Mouse (Mus musculus) frontal cortex, postnatal 25 days (tissue): ENCODE measurements around the gene Tnfsf8.

ENCODE experiments used
- DNase-seq, 2 experiments: peaks; one replicate each; pipeline ENCODE4 v3.0.0; 2022; ENCODE audit warnings: low spot score in 2 of 2

Gene Tnfsf8

DNA sequence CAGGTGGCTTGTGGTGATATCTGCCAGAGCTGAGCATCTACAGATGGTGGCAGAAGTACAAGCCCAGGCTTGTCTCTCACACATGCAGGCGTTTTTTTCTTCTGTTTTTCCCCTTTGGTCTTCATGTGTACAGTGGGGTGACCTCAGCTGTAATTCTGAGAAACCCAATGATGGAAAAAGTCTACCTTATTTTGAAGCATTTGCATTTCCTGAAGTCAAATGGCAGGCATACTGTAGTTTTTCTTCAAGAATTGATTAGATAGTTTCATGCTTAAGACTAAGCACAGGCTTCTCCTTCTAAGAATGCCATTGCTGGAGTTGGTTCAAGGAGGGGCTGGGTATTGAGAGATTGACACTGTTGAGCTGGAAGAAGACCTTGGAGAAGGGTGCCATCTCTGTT lies 18.9 kb downstream of the Tnfsf8 start:
- DNase-seq = no peak

DNA sequence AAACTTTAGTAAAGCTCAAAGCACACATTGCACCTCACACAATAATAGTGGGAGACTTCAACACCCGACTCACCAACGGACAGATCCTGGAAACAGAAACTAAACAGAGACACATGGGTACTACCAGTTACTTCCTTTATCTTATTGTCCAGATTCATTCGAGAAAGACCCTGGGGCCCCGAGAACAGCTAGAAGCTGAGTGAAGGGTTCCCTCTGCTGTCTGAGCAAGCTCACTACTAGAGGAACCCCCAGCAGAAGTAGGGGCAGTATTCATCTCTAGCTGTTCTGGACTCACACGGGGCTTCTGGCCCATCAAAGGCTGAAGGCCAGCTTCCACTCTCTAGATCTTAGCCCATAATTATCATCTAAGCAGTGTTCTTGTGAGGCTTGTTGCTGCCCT lies 20.7 kb downstream of the Tnfsf8 start:
- DNase-seq = no peak

DNA sequence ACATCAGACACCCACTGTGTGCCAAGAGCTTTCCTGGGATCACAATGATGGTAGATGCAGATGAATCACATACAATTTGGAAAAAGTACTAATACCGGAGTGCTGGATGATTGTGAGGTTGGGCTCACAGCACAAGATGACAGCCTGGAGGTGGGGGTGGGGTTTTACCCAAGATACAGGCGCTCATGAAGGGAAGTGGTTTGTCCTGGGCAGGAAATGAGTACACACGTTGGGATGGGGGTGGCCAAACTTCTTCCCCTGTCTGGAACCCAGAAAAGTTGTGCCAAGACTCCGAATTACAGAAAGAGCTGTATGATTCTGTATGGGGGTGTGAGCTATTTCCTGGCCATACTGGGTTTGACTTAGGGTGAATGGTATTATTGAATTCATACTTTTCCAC lies 38.0 kb downstream of the Tnfsf8 start:
- no peak for DNase-seq

DNA sequence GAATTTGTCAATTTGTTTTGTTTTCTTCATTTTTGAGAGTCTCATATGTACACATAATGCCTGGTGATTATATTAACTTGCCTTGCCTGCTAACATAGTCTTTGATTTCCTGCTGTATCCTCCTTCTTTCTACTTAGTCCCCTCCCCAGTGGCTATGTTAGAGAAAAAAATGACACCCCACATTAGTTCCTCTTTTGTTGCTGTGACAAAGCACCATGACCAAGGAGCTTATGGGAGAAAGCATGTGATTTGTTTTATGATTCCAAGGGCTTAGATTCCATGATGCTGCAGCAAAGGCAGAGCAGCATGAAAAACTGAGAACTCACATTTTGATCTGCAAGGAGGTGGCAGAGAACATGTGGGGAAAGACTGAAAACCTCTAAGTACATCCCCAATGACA lies 43.6 kb downstream of the Tnfsf8 start:
- DNase-seq = no peak

DNA sequence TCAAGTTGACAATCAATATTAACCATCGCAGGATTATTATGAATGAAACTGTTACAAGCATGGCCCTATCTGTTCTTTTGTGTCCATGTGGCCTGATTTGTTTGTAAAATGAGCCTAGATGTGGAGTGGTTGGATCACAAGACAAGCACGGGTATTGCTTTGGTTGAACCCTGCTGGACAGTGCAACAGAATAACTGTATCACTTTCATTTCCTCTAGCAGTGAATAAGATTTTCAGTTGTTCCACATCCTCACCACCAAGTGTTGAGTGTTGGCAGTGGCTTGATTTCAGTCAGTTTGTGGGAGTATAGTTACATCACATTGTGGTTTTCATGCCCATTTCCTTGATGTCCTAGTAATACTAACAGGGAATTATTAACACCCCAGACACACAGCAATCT lies 45.5 kb downstream of the Tnfsf8 start:
- DNase-seq = no peak

DNA sequence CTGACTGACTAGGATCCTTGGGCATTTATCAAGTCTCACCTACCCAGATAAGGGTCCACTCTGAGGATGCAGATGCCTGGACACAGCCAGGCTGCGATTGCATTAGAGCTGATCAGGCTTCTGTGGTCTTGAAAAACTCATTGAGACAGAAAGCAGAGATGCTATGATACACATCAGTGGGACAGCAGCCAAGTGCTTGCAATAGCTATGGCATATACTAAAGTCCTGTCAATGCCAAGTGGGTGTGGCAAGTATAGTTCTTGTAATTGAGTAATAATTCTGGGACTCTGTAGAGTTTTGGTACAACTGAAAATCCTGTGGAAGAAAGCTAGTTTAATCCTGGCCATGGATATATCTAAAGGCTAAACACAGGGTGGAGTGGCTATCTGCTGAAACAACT lies 63.1 kb downstream of the Tnfsf8 start:
- no peak for DNase-seq

DNA sequence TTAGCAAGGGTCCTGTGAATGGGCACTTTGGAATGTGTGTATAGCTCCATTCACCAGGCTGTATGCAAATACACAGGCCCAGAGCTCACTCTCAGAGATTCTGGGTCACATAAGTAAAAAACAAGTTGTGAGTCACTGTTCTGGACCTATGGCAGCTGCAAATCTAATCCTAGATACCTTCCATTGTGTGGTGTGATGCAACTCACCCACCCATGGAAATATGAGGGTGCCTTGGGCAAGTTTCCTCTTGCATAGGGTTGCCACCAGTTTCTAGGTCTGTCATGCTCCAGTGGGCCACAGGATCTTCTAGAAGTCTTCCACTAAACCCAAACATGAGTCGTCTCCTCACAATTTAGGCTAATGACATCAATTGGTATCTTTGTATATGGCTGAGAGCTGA lies 64.6 kb downstream of the Tnfsf8 start:
- DNase-seq = no peak

DNA sequence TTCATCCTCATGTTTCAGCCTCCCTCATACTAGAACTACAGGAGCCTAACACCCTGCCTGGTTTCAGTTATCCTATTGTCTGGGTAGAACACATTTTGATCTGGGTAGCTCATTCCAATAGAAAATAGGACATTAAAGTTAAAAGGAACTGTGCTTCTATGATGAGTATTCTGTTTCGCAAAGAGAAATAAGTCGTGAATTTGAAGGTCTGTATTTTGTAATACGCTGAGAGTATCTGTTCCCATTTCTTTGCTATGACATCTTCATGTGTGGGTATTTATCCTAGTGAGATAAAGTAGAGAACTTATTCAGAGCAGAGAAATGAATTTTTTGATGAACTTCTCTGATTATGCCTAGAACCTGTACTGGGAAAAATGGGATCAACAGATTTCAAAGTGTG lies 68.8 kb downstream of the Tnfsf8 start:
- no peak for DNase-seq

DNA sequence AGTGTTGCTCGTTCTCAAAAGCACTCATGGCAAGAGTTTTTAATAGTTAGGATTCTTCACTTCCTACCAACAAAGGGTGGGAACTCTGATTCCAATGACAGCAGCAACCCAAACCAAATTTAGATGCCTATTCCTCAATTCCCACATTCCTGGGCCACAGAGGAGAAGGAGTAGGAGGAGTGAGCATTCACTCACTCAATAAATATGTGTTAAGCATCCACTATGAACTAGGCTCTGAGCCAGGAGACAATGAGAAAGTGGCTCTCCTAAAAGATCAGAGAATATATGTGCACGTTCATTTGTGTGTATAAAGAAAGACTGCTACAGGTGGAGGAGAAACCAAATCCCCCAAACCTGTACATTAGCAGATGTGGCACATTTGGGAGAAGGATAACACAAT lies 75.7 kb downstream of the Tnfsf8 start:
- DNase-seq = no peak

DNA sequence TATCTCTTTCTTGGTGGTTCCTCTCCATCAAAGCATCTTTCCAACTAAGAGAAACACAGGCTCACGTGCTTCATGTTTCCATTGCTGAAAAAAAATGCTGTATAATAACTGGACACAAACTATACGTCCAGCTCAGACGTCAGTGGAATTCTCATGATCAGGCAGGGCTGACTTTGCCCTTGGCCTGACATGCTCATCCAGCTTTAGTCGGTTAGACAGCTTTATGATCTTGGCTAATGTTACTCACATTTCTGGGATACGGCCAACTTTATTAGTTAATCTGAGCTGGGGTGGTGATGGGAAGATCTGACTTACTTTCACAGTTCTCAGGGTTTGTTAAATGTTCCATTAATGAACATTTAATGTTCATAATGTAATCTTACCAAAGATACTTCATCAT lies 77.3 kb downstream of the Tnfsf8 start:
- no peak for DNase-seq

DNA sequence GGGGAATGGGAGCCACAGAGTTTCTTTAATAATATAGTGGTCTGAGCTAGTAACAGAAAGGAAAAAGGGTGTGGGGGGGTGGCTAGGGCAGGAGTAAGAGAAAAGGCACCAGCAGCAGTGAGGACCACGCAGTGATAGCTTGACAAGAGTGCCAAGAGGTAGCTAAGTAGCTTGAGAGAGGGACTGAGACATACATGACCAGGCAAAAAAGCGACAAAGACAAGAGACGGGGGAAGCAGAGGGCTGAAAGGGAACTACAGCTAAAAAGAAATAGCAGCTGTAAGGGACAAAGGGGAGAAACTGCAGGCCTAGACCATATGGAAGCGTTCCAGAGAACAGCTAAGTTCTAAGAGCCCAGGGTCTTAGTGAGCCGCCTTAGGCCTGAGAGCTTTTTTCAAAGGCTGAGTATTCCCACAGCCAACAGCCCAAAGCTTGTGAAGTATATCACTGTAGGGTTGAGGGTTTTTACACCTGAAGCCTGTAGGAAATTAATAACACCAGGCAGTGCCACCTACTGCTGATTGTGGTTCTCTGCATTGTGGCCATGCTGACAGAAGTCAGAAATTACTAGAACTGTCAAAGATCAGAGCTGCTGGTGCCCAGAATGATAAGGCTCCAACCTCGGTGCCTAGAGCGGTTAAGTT lies 78.1 kb downstream of the Tnfsf8 start:
- no peak for DNase-seq
